Mouse (Mus musculus) heart, adult 18-20 months (tissue): Measurements from ENCODE around the gene Ern2. TPM values are rescaled to one million over a fixed set of nuclear protein-coding genes. Genes with fewer than 3 reads are reported as not detected.
A peak's percentile ranks its signal among the peaks of the same experiment; 100 is the strongest.

Experiments used
- DNase-seq, 2 experiments: peaks; one replicate each; pipeline ENCODE4 v3.0.0; 2021 to 2022; ENCODE audit warnings: mixed read lengths in 1 of 2
- long read RNA-seq, 2 experiments: library from polyadenylated mRNA; stranded (forward); transcript quantifications; one replicate each; pipeline ENCODE4 v2.0.0; 2021
- total RNA-seq, 2 experiments: library from RNA; stranded (reverse); gene quantifications; 2 replicates each; pipeline ENCODE4 v1.2.3; 2021

Gene Ern2
- total RNA-seq = not detected
- long read RNA-seq, experiment 1 = 0 reads
- long read RNA-seq, experiment 2 = 0 reads

DNA sequence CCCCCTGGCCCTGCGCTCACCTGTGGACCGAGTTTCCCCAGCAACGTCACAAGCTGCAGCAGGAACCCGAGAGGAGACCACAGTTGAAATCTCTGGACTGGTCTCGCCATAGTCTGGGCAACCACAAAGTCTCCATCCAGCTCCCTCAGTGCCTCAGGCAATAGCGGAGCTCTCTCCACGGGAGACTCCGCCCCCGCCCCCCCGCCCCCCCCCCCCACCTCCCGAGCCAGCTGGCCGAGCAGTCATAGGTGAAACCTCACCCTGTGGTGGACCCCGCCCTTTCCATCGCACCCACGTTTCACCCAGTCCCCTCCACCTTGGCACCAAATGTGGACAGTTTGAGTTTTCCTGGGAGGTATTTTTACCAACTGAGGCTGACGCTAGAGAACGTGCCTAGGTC, at the start of gene Ern2:
Gene Ern2 (minus strand): TSS at position 165 of the 400 bp plus-strand sequence.
- no peak for DNase-seq

DNA sequence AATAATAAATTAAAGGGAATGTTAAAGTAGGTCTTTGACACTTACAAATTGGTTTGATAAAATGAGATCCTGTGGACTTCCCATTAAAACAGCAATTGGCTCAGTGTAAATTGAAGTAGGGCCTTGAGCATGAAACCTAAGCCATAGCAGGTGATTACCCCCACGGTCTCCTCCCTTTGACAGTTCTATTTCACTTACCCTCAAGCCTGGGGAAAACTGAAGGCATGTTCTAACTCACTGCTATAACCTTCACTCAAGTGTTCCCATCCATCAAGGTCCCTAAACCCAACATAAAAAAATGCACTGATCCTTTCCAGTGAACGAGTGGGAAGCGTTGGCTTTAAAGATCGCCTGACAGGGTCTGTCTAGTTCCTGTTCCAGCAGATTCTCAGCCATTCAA, 44.9 kb upstream of the Ern2 start:
- DNase-seq = no peak

DNA sequence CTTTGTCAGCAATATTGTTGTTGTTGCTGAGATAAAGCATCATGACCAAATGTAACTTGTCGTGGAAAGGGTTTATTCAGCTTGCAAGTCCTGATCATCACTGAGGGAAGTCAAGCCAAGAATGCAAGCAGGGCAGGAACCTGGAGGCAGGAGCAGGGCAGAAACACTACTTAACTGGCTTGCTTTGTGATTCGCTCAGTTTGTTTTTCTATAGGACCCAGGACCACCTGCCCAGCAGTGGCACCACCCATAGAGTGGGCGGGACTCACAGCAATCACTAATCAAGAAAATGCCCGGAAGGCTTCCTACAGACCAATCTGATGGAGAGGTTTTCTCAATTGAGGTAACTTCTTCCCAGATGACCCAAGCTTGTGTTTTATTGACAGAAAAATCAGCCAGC, 43.9 kb upstream of the Ern2 start:
- DNase-seq = no peak

DNA sequence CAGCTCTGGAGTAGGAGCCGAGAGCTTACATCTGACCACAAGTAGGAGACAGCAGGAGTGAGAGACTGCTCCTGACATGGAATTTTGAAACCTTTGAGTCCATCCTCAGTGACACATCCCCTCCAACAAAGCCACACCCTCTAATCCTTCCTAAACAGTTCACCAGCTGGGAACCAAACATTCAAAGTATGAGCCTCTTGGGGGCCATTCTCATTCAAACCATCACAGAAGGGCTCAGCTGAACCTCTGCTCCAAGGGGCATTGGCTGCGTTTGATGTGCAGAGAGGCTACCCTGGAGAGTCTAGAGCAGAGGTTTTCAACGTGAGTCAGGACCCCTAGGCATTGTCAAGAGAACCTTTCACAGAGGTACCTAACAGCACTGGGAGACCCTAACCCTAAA, 43.3 kb upstream of the Ern2 start:
- DNase-seq = no peak

DNA sequence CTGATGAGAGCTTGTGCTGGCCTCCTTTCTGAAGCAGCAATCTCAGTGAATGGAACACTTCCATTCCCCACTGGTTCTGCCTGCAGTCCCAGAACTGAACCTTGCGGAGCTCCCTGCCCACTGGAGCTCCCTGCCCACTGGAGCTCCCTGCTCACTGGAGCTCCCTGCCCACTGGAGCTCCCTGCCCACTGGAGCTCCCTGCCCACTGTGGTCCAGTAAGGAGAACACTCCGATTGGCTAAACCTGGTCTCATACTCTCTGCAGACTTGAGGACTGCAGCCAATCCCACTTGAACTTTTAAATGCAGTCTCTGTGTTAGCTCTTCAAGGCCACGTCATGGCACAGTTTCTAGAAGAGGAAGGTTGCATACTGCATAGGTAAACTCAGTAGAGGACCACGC, 40.7 kb upstream of the Ern2 start:
- DNase-seq = no peak

DNA sequence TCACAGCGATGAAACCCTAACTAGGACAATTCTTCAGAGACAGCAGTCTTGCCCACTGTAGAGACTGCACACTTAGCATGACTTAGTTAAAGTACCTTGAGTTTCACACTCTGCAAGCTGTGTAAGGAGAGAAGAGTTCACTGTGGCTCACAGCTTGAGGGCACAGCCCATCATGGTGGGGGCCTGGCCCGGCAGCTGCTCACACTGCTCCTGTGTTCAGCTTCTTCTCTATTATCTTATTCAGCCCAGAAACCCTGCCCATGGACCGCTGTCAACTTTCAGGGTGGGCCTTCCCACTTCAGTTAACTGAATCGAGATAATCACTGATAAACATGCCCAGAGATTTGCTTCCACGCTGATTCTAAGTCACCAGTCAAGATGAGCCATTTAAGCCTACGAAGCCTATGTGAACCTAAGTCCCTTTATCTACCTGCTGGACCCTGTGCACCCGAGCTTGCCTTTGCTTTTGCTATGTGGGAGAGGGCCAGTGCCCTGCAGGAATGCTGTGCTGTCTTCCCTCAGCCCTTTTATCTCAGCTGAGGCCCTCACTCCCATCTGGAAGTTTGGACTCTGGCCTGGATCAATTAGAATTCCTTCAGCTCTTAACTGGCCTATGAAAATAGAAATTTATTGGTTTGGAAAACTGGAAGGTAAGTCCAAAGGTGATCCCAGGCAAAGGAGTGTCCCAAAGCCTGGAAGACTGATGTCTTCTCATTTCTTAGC, 40.2 kb upstream of the Ern2 start:
- DNase-seq = no peak

DNA sequence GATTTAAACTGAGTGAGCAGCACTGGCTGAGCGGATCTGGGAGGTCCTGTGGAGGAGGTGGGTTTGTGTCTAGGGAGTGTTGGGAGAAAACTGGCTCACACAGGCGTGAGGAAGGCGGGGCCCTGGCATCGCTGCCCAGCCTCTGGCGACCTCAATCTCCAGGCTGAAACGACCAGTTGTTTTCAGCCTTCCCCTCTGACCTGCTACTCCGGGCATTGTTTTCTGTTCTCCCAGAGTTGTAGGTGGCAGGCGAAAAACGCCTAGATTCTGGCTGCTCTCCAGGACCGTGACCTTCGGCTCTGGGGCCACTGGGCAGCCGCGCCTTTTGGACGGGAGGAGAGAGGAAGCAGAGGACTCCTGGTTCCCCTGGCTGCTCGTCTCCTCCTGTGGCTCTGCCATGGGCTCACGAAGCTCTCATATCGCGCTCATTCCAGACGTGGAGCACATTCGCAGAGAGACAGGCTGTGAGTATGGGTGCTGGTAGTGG, 33.4 kb upstream of the Ern2 start, which contains the start of gene Chp2:
Gene Chp2 (plus strand): TSS at position 182 of the 487 bp plus-strand sequence.
- peak; percentile 58 to 68 for DNase-seq

DNA sequence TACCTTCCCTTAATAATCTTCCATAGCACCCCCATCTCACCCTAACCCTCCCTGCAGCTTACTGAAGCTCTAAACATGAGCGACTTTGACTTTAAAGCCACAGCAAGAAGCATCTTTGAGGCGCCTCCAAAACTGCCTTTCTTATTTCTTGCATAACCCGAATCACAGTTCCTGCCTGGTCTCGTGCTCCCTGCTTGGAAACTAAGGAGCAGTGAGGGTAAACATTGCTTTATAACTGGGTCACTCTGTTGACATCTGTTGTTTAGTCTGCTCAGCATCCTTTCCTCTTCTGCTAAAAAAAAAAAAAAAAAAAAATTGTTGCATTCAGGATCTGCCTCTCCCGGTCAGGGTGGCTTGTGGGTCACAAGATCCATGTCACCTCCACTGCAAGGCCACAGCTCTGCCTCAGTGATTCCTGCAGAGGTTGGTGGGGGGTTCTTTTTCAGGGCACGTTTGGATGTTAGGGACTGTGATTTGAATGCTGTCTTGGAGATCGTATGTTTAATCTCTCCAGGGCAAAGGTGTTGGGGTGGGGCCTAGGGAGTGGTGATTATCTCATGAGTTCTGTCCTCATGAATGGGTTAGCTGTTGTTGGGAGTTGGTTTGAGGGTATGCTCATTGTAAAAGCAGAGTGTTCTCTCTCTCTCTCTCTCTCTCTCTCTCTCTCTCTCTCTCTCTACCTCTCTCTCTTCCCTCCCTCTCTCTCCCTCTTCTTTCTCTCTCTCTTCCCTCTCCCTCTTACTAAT, 22.4 kb upstream of the Ern2 start:
- DNase-seq = peak; percentile 34 to 58

DNA sequence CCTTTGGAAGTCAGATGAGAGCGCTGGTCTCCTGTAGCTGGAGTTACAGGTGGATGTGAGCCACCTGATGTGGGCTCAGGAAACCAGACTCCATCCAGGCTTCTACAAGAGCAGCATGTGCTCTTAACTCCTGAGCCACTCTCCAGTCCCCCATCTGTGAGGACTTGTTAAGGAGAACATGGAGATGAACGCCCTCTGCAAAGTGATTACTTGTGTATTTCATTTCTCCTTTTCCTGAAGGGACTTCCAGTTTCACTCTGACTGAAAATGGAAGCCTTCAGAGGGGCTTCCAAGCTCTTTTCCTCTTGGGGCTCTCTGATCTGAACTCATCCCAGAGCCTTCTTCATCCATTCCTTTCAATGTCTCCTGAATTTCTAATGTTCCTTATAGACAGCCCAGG, 20.1 kb upstream of the Ern2 start:
- DNase-seq = peak in 1 of 2 experiments; percentile 14

DNA sequence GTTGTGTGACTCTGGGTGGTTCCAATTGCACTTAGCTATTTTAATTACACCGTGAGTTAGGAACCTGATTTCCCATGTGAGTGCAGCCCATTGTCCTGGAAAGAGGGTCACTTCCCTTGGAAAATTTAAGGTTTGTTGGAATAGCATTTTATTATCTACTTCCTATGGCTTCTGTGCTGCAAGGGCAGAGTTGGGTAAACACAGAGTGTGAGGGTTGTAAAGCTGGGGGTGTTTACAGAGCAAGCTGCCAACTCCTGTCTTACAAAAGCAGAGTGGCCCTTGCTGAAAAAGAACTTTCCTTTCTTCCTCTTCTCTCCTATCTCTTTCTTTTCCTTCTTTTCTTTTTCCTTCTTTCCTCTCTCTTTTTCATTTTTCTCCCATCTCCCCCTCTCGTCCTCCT, 17.9 kb upstream of the Ern2 start:
- DNase-seq = peak in 1 of 2 experiments; percentile 8

DNA sequence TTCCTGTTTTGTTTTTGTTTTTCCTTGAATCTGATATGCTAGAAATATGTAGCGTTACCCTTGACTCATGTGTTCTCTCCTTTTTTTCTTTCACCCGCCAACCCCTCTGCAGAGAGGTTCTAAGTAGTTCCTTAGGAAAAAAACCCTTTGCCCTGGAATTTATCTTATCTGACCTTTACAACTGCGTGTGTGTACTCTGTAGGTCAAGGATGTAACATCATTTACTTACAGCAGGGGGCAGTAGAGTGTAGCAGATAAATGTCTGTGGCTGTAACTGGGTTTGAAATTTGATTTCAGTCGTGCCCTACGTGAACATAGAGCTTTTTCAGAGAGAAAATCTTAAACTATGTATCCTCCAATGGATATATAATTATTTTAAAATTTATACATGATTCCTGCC, 13.3 kb upstream of the Ern2 start:
- DNase-seq = peak; percentile 35 to 53

DNA sequence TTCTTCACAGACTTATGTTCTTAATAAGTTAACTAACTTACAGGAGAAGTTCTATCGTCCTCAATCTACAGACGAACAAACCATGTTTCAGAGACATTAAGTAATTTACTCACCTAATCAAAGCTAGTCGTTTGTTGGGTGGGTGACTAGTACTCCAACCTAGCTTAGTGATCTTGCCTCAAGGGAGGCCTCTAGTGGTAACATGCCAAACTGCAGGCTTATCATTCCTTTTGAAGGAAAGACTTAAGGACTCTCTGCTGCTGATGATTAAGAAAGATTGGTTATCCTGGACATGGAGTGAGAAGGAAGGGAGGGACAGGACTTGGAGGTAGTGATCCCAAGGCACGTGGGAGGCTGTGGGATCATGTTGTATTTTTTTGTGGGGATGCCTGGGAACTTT, 11.3 kb upstream of the Ern2 start:
- DNase-seq = peak; percentile 22 to 76

DNA sequence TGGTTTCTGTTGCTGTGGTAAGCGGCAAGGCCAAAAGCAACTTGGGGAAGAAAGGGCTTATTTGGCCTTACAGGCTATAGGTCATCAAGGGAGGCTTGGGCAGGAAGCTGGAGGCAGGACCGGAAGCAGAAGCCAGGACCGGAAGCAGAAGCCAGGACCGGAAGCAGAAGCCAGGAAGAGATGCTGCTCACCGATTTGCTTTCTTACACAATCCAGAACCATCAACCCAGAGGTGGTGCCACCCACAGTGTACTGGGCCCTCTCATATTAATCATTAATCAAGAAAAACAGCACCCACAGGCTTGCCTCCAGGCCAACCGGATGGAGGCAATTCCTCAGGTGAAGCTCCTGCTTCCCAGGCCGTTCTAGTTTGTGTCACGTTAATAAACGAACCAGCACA, 10.8 kb upstream of the Ern2 start:
- DNase-seq = no peak

DNA sequence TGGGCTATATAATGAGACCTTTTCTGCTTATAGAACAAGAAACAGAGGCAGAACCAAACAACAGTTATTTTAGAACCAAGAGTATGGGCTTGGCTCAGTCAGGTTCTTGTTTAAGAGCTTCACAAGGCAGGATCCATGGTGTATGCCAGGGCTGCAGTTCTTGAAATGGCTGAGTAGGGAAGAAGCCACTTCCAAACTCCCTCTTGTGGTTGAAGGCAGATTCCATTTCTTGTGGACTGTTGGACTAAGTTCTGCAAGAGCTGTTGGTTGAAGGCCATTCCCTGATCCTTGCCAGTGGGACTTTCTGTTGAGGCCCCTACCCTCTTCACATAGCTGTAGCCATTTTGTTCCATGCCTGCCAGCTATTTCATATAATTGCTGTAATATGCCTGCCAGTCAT, 7.9 kb upstream of the Ern2 start:
- no peak for DNase-seq

DNA sequence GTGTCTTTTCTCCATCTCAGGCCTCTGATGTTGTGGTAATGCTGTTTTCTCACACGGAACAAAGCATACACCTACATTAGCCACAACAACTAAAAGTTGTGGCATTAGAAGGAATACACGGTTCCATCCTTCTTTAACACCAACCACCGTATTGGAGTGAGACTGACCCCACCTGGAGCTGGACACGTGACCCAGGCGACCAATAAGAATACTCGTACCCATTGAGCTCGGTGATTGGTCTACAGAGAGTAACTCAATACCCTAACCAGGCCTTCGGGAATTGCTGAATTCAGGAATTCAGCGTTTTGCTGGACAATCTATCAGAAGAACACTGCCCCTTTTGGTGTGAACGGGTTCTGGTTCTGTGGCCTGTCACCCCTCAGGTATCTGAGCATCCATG, 5.1 kb upstream of the Ern2 start:
- no peak for DNase-seq

DNA sequence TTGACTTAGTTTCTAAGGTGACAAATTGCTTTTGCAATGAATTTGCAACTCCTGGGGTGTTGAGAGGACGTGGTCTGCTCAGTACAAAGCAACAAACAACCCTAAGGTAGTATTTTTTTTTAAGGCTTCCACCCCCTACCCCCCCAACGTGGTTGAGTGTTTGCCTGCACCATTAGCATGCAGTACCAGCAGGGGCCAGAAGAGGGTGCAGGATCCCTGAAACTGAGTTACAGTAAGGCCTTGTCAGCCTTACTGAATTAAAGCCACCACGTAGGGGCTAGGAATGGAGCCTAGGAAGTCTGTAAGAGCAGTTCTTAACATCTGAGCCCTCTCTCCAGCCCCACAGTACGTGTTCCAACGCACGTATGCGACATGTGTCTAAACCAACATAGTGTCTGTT, 3.5 kb upstream of the Ern2 start:
- peak in 1 of 2 experiments; percentile 62 for DNase-seq

DNA sequence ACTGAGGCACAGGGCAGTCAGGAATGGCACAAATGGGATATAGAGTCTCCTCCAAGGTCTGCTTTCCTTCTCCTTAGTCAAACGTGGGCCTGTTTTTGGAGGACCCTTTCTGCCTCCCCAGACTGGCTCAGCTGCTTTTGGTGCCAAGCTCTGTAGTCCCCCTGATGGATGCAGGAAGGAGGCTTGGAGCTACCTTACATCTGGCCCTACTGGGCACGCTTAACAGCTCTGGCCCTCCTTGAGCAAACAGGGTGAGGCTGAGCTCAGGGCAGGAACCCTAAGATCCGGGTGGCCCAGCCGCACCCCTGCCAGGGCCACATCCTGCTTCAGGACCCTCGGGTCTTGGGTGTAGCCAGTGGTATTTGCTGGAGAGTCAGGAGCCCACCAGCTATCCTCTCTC, 1.4 kb downstream of the Ern2 start:
- DNase-seq = no peak

DNA sequence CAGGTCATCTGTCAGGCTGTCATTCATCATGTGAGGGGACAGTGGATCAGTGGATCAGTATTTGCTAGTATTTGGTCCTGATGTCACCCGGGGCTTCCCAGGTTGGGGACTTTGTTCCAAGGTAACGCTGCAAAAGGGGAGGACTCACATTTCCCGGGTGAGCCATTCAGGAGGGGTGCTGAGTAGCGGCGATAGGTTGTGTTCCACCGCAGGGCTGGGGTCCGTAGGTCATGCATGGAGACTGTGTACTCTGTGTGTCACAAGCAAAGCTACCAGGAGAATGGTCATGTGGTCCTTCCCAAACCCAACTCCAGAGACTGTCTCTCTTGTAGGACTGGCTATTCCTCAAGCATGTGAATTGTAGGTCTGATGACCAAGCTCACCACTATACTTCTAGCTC, 5.3 kb downstream of the Ern2 start:
- no peak for DNase-seq

DNA sequence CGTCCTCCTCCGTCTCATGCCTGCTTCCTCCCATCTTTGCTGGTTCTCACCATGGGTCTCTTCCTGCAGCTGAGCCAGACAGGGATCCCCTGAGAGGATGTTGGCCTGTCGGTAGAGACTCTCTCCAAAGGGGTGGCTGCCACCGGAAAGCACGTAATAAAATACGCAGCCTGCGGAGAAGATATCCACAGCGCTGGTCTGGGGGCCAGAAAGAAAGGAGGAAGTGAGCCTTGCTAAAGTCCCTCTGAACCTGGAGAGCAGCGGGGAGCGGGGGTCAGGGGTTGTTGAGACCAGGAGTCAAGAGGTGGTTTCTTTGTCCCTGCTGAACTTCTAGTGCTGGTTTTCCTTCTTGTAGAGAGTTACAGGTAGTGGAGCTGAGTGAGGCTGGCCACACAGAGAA, 14.4 kb downstream of the Ern2 start:
- no peak for DNase-seq

DNA sequence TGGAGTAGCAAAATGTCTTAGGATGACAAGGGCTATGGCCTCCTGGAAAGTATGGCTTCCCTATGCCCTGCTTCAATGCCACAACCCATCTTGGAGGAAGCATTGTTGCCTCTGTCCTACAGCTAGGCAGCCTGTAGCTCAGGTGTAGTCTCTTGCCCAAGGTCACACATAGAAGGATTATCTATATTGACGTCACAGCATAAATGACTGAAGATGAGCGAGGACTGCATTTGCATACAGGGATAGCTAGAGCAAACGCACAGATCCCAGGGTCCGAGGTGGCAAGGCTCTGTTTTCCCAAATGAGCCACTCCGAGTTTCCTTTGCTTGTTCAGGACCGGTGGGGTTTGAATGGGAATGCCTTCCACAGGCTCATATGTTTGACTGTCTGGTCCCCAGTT, 15.3 kb downstream of the Ern2 start:
- DNase-seq = no peak

DNA sequence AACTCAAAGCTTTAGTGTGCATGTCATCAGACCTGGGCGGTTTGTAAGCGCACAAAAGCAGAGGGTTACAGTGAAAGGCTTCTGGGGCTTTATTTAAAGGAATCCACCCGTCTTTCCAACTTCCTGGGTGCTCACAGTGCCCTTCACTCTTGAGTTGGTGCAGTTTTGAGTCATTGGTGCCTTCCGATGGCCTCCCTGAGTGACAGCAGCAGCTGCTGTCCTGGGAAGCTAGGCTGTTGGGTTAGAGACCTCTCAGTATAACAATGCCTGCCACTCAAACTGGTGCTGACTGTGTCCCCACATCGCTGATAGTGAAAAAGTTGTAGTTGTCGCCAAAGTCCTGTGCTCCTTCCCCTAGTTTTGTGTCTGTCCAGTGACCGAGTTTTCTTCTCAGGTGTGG, 18.8 kb downstream of the Ern2 start:
- no peak for DNase-seq

DNA sequence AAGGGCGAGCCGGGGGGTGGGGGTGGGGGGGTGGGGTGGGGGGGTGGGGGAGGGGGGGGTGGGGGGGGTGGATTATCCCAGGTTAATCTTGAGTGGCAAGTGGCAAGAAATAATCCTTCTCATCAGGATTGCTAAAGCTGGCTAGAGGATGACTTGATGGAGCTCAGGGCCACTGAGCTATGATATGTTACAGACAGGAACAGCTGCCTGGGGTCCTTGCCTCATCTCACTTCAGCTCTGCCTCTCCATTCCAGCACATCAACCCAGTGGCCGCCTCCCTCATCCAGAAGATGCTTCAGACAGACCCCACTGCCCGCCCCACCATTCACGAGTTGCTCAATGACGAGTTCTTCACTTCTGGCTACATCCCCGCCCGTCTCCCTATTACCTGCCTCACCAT, 22.2 kb downstream of the Ern2 start:
- no peak for DNase-seq

DNA sequence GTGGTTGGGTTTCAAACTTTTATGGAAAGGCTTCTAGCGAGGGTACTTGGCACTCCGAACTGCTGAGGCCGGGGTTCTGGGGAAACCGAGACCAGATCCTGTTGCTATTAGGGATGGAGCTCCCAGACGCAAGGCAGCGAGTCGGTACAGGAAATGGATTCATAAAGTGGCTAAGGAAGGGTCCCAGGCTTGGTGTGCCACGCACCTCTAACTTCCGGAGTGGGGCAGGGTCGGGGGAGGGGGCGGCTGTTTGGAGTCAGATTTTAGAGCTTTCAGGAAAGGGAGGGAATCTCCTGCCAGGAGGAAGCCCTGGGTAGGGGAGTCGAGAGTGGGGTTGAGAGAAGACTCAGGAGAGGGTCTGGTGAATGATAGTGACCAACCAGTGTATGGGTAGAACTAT, 26.0 kb downstream of the Ern2 start:
- DNase-seq = no peak
